In genomic region chr13:100866311-100866710, GRCm38 (mm10) we compare ENCODE assay signal across 11 mouse cellular contexts. TPM values are rescaled to one million over a fixed set of nuclear protein-coding genes. Genes with fewer than 3 reads are reported as not detected.
A peak's percentile ranks its signal among the peaks of the same experiment; 100 is the strongest.
DNase-seq lines count a peak whose midpoint lies in the region; ATAC-seq and TF ChIP-seq lines count a peak whose summit lies in the region.
"Had no signal": no experiment of that assay in that cellular context is flagged by ENCODE, and none has a peak within 500 bp of the region (broad histone marks: within the 10 kb centered on the region; RNA-seq: fewer than 3 reads in every experiment).

No protein-coding gene starts in this region.

- no peaks in the 10 kb centered on the region for H3K9me3 ChIP-seq in liver, embryonic 14.5 days (ENCODE audit: control insufficient read depth, low read length)
- H3K9me3 ChIP-seq in forebrain, embryonic 12.5 days, result no peaks in the 10 kb centered on the region

- H3K4me3 ChIP-seq in spleen, adult 2 months (ENCODE audit: extremely low read depth, insufficient read depth, insufficient read length), result no peak overlapping the region; the same call in 1 of the 2 replicates
- H3K4me3 ChIP-seq in liver, embryonic 14.5 days (ENCODE audit: insufficient read depth in 1 of 2, low read depth in 2 of 2, low read length in 2 of 2), result no peak overlapping the region
- no peak overlapping the region for H3K4me3 ChIP-seq in forebrain, embryonic 12.5 days (replicated peaks)

- no peaks in the 10 kb centered on the region for H3K36me3 ChIP-seq in spleen, adult 2 months (ENCODE audit: control insufficient read depth, insufficient read depth, low read length)
- no peaks in the 10 kb centered on the region; the same call in 1 of the 2 replicates for H3K36me3 ChIP-seq in liver, embryonic 14.5 days (replicated peaks; ENCODE audit: control insufficient read depth, insufficient read depth, low read depth)
- H3K36me3 ChIP-seq in forebrain, embryonic 12.5 days (replicated peaks), result no peaks in the 10 kb centered on the region

- peak overlapping the region; percentile 46 for H3K9ac ChIP-seq in liver, embryonic 14.5 days (replicated peaks)
- no peak overlapping the region for H3K9ac ChIP-seq in forebrain, embryonic 12.5 days

- TF ChIP-seq POLR2A in spleen, adult 2 months (IDR thresholded peaks at IDR 0.05; ENCODE audit: low read depth, low read length), result no peak

- DNase-seq in spleen, adult 2 months (ENCODE audit: low read depth in 1 of 2, low spot score in 2 of 2), result peak; percentile 11 to 70
- no peak for DNase-seq in spleen, postnatal 10 days (ENCODE audit: low spot score in 2 of 2)
- peak in 1 of 3 experiments; percentile 37 for DNase-seq in liver, embryonic 14.5 days (ENCODE audit: low read depth in 3 of 3, low spot score in 3 of 3)
- DNase-seq in natural killer cell, adult 2 months (ENCODE audit: low spot score in 2 of 2), result peak; percentile 33 to 61
- no peak for DNase-seq in kidney, postnatal 14 days
- no peak for DNase-seq in heart, postnatal 14 days
- DNase-seq: adrenal gland, postnatal 10 days; cerebellum, adult 2 months; kidney, postnatal 36 days had no signal

- no peak for TF ChIP-seq EP300 in liver, embryonic 14.5 days (IDR thresholded peaks at IDR 0.05; ENCODE audit: low read depth)

- H3K4me2 ChIP-seq in liver, embryonic 14.5 days (ENCODE audit: low read depth), result peak overlapping the region; percentile 53
- no peak overlapping the region for H3K4me2 ChIP-seq in forebrain, embryonic 12.5 days

- H3K4me1 ChIP-seq in spleen, adult 2 months (ENCODE audit: control insufficient read depth, insufficient read depth, insufficient read length), result peaks cover 18% of the 10 kb centered on the region; the same call in 1 of the 2 replicates
- peaks cover 52 to 57% of the 10 kb centered on the region in 2 experiments for H3K4me1 ChIP-seq in liver, embryonic 14.5 days (replicated peaks; ENCODE audit: control insufficient read depth in 2 of 2, insufficient read depth in 2 of 2, low read length in 1 of 2)
- H3K4me1 ChIP-seq in forebrain, embryonic 12.5 days, result peaks cover under 1% of the 10 kb centered on the region

- ATAC-seq in activated CD4-positive, CD25-positive, alpha-beta regulatory T cell, adult 4 months, result peak; percentile 99
- peak; percentile 14; the same call in 1 of the 2 replicates for ATAC-seq in liver, embryonic 14.5 days (ENCODE audit: insufficient read depth)
- ATAC-seq in forebrain, embryonic 12.5 days (ENCODE audit: low FRiP score), result no peak

- peak overlapping the region; percentile 12; the same call in 1 of the 2 replicates for H3K27ac ChIP-seq in spleen, adult 2 months (ENCODE audit: insufficient read depth, low read length)
- peak overlapping the region; percentile 84 for H3K27ac ChIP-seq in liver, embryonic 14.5 days
- no peak overlapping the region for H3K27ac ChIP-seq in forebrain, embryonic 12.5 days

- H3K27me3 ChIP-seq in spleen, adult 2 months (ENCODE audit: control insufficient read depth, insufficient read depth, low read length), result no peaks in the 10 kb centered on the region
- H3K27me3 ChIP-seq in liver, embryonic 14.5 days (ENCODE audit: control insufficient read depth, insufficient read depth, low read length), result no peaks in the 10 kb centered on the region
- H3K27me3 ChIP-seq in forebrain, embryonic 12.5 days, result no peaks in the 10 kb centered on the region

- intact Hi-C loops in heart, postnatal 14 days (cut with DNase I), result no loop called here

- 4% methylated on average over 6 of the region's 6 CpGs for WGBS in spleen, adult 2 months
- WGBS in liver, embryonic 14.5 days (ENCODE audit: insufficient replicate concordance), result 15% methylated on average over 6 of the region's 6 CpGs
- WGBS in forebrain, embryonic 12.5 days, result 87% methylated on average over 6 of the region's 6 CpGs

- no peak for TF ChIP-seq CTCF in spleen, adult 2 months (IDR thresholded peaks at IDR 0.05; ENCODE audit: extremely low read depth, insufficient read depth, insufficient read length, insufficient replicate concordance)
- TF ChIP-seq CTCF in liver, embryonic 14.5 days (IDR thresholded peaks at IDR 0.05; ENCODE audit: low read depth), result no peak

RNA-seq across cellular contexts. Expression of gene Slc30a5, which starts 33.1 kb away (rescaled TPM):
- 20.6 and 24.0 TPM in 2 replicates for polyA plus RNA-seq in spleen, adult 2 months (2012; rRNA removed)
- 10 to 100 TPM; 11.2 to 13.8 TPM for polyA plus RNA-seq in activated CD4-positive, CD25-positive, alpha-beta regulatory T cell, adult 4 months (2017; shearing (Covaris generic))
- 15.6 and 20.6 TPM in 2 replicates for polyA plus RNA-seq in liver, embryonic 14.5 days (2012; rRNA removed)
- 27.4 and 30.4 TPM in 2 replicates for polyA plus RNA-seq in liver, embryonic 14.5 days (2014; fragmentation: Nextera tagmentation; extraction: Ambion mirVana)
- 44.5 and 47.1 TPM in 2 replicates for polyA plus RNA-seq in forebrain, embryonic 12.5 days (2016; fragmentation: Nextera tagmentation; extraction: Ambion mirVana)
- 10 to 100 TPM; 23.6 to 24.8 TPM for total RNA-seq in heart, postnatal 14 days (2021)

Comparison
In these comparisons a context has a peak if more than half of its experiments do, and no peak if none do; other contexts are left out.
1. DNase-seq: peak in spleen, adult 2 months (2 of 2) and natural killer cell, adult 2 months (2 of 2); none in spleen, postnatal 10 days (0 of 2), kidney, postnatal 14 days (single experiment) and heart, postnatal 14 days (0 of 2).